Mouse (Mus musculus): ENCODE results near the gene 1700019N19Rik. TPM values are rescaled to one million over a fixed set of nuclear protein-coding genes. Genes with fewer than 3 reads are reported as not detected.

1700019N19Rik gene
- not detected for total RNA-seq (2018; cell fraction: chromatin; rRNA removed)
- not detected for total RNA-seq (2018; cell fraction: cytosol; rRNA removed)
- total RNA-seq (2018; cell fraction: nucleus; rRNA removed), result not detected
- not detected in 3 replicates for polyA plus RNA-seq (2018)

DNA sequence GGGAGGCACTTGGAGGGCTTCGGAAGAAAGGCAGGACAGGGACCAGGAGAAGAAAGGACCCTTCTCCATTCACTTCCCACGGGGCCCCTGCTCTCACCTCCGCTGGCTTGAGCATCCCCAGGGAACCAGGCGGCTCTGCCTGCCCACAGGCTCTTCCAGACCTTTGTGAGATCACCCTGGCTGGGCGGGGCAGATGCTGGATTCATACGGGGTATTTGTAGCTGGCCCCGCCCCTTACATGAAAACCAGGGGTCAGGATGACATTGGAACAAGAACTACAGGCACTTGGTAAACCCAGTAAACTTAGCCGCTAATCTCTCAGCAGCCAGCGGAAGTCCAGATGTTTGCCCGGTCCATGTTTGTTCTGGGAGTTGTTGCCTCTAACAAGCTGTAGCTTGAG, at the start of gene 1700019N19Rik:
TSS of gene 1700019N19Rik (minus strand) at position 178 of the 400 bp plus-strand sequence.
- Histone ChIP-seq H3K36me3 (ENCODE audit: inconsistent target) (no peaks in the 10 kb centered on the region), H3K27ac (no peak within 1 kb of the TSS), H3K4me3 (ENCODE audit: inconsistent target) (no peak within 1 kb of the TSS), H3K79me2 (ENCODE audit: inconsistent target) (no peaks in the 10 kb centered on the region)
- WGBS (ENCODE audit: missing documents), result 63% methylated on average over 10 of the region's 10 CpGs

DNA sequence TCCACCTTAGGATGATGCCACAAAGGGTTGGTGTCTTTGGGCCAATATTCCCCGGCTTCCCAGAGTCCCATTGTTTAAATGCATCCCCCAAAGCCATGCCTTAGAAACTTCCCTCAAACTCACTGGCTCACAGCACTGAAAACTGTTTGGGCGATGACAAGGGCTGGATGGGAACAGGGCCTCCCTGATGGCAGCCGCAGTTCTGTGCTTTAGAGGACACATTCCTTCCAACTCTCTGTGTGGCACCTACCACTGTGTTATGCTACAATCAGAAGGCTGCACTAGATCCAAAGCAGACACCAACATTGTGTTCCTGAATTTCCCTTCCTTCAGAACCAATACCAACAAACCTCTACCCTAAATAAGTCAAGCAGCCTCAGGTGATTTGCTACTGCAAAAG, 49.3 kb upstream of the 1700019N19Rik start:
- Histone ChIP-seq H3K4me3 (ENCODE audit: inconsistent target) (no peak overlapping the region), H3K79me2 (ENCODE audit: inconsistent target) (no peaks in the 10 kb centered on the region), H3K36me3 (ENCODE audit: inconsistent target) (no peaks in the 10 kb centered on the region), H3K27ac (no peak overlapping the region)
- WGBS (ENCODE audit: missing documents), result 91% methylated on average over 3 of the region's 3 CpGs

DNA sequence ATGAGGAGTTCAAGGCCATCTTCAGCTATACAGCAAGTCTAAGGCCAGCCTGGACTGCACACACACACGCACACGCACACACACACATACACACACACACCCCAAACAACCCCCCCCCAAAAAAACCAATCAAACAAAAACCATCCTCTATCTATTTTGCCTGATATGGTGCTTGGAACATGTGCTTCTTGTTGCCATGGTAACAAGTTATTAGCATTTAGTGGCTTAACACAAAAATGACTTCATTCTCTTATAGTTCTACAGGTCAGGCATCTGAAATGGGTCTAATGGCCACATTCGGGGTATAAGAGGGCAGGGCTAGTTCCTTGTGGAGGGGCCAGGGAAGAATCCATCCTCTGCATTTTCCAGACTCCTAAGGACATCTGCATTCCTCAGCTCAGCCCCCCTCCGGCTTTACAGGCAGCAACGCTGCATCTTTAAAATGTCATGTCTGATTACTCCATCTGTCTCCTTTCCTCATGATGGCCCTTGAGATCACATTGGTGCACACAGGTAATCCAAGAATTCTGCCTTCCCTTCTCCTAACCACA, 46.5 kb upstream of the 1700019N19Rik start:
- Histone ChIP-seq H3K79me2 (ENCODE audit: inconsistent target) (no peaks in the 10 kb centered on the region), H3K27ac (no peak overlapping the region), H3K36me3 (ENCODE audit: inconsistent target) (no peaks in the 10 kb centered on the region), H3K4me3 (ENCODE audit: inconsistent target) (no peak overlapping the region)
- 97% methylated on average over 5 of the region's 5 CpGs for WGBS (ENCODE audit: missing documents)

DNA sequence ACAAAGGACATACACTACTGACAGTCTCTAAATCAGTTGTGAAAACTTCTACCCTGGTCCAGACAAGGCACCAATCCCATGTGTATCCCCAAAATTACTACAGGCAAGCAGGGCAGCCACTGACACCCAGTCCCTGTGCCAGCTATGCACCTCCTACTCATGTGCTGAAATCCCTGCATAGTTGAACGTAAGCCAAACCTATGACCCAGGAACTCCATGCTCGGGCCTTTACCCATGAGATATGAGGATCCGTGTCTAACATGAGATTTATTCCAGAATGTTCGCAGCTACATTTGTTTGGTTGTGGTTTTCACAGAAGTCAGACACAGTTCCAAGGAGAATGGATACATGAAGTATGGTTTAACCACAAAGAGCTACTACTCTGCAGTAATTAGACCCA, 45.5 kb upstream of the 1700019N19Rik start:
- WGBS (ENCODE audit: missing documents), result 93% methylated on average over 4 of the region's 4 CpGs
- no peak overlapping the region for H3K4me3 ChIP-seq (ENCODE audit: inconsistent target)
- H3K36me3 ChIP-seq (ENCODE audit: inconsistent target), result no peaks in the 10 kb centered on the region
- no peak overlapping the region for H3K27ac ChIP-seq
- no peaks in the 10 kb centered on the region for H3K79me2 ChIP-seq (ENCODE audit: inconsistent target)

DNA sequence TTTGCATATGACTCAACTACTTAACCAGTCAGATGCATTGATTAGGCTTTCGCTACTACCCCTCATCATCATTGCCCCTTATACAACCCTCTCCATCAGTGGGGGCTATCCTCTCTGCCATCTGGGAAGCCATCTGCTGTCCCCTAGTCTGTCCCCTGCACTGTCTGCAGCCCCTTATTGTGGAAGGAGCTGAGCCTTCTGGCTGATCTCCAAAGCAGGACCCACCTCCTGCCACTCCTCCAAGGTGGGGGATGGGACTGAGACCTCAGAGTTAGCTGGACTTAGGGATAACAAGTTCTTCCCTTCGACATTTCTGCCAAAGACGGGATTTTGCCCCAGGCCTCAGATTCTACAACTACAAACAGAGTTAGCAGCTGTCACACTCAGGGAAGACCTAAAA, 45.1 kb upstream of the 1700019N19Rik start:
- Histone ChIP-seq H3K36me3 (ENCODE audit: inconsistent target) (no peaks in the 10 kb centered on the region), H3K4me3 (ENCODE audit: inconsistent target) (no peak overlapping the region), H3K27ac (no peak overlapping the region), H3K79me2 (ENCODE audit: inconsistent target) (no peaks in the 10 kb centered on the region)
- WGBS (ENCODE audit: missing documents), result 86% methylated on average over 3 of the region's 3 CpGs

DNA sequence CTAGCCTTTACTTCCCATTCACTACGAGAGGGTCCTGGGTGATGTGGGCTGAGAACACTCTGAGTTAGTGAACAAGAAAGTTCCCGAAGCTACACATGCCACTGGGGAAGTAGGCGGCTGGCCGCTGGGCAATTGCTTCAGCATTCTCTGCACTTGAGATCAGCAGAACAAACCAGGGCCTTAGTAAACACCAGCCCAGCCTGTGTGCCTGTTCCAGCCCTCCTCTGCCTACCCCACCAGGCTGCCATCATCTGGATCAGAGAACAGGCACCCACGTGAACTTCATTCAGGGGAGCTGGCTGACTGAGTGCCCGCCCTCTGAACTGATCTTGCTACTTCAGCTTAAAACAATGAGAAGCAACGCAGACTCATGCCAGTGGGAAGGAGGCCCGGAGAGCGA, 44.4 kb upstream of the 1700019N19Rik start:
- Histone ChIP-seq H3K4me3 (ENCODE audit: inconsistent target) (no peak overlapping the region), H3K27ac (no peak overlapping the region), H3K79me2 (ENCODE audit: inconsistent target) (no peaks in the 10 kb centered on the region), H3K36me3 (ENCODE audit: inconsistent target) (no peaks in the 10 kb centered on the region)
- 75% methylated on average over 9 of the region's 9 CpGs for WGBS (ENCODE audit: missing documents)

DNA sequence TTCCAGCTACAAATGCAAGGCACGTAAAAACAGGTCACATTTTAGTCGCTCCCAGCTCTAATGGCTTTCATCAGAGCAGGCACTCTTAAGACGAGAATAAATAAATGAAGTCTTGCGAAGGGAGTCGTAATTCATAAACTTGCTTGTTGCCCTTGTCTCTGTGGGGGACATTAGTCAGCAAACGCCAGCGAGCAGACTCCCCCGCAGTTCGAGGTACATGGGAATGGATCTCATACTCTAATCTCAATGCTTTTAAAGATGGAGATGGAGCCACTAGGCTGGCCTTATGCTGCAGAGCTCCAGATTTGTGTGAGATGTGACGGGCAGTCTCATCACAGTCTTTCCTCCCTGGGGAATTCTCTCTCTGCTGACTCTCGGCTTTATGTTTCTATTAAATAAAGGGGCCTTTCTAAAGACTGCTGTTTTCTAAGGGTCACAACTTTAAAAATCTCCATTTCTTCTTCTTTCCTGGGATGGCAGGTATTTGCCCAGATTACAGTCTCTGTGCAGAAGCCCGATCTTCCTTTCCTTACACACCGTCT, 39.4 kb upstream of the 1700019N19Rik start:
- Histone ChIP-seq H3K27ac (no peak overlapping the region), H3K36me3 (ENCODE audit: inconsistent target) (no peaks in the 10 kb centered on the region), H3K4me3 (ENCODE audit: inconsistent target) (no peak overlapping the region), H3K79me2 (ENCODE audit: inconsistent target) (no peaks in the 10 kb centered on the region)
- WGBS (ENCODE audit: missing documents), result 87% methylated on average over 13 of the region's 13 CpGs

DNA sequence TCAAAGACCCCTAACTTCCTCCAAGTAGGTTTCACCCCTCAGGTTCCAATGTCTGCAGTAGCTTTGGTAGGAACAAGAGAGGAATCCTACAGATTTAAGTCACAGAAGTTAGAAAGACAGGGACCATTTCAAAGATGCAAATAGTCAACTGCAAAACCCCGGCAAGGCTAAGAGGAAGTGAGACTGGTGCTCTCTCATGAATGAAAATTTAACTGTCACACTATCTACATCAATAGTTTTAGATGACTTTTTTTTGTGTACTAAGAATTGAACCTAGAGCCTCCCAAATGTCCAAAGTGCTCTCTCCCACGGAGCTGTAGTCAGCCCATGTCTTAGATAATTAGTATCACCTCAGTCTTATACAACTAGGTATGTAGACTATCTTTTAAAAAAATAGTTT, 38.7 kb upstream of the 1700019N19Rik start:
- H3K36me3 ChIP-seq (ENCODE audit: inconsistent target), result no peaks in the 10 kb centered on the region
- no peak overlapping the region for H3K4me3 ChIP-seq (ENCODE audit: inconsistent target)
- no peaks in the 10 kb centered on the region for H3K79me2 ChIP-seq (ENCODE audit: inconsistent target)
- H3K27ac ChIP-seq, result no peak overlapping the region
- WGBS (ENCODE audit: missing documents), result 22% methylated on average over 2 of the region's 2 CpGs

DNA sequence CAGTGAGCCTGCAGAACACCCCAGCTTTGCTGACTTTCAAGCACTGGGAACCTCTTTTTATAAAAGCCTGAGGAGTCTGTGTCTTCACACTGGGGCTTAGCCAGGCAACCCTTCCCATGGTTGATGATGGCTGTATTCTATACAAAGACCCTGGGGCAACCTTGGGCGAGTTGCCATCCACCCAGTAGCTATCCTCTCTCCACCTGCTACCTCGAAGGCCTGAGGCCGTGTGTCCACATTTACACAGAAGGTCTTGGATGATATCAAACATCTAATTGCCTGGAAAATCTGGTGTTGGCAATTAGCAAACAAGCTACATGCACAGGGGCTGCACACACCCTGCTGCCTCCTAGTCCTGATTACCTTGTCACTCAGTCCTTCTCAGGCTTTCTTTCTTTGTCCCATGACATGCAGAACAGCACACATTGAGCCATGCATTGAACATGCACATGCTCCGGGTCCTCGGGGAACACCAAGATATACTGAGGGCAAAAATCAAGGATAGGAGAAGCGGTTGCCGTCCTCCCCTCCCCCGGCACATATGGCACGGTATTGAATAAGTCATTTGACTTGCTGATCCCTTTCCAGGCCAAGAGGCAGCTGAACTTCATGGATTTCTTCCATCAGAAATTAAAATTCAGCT, 37.1 kb upstream of the 1700019N19Rik start:
- WGBS (ENCODE audit: missing documents), result 90% methylated on average over 9 of the region's 9 CpGs
- Histone ChIP-seq H3K4me3 (ENCODE audit: inconsistent target) (no peak overlapping the region), H3K79me2 (ENCODE audit: inconsistent target) (no peaks in the 10 kb centered on the region), H3K27ac (no peak overlapping the region), H3K36me3 (ENCODE audit: inconsistent target) (no peaks in the 10 kb centered on the region)

DNA sequence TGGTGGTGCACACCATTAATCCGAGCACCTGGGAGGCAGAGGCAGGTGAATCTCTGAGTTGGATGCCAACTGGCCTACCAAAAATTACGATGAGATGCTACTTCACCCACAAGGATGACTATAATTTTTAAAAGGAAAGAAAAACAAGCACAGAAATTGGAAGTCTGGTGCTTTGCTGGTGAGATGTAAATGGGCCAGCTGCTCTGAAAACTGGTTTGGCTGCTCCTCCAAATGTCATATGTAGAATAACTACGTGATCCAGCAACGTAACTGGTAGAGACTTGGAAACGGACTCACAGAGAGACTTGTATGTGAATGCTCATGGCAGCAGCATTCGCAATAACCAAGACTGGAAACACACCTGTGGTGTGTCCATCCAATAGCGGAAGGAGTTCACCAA, 35.9 kb upstream of the 1700019N19Rik start:
- H3K4me3 ChIP-seq (ENCODE audit: inconsistent target), result no peak overlapping the region

DNA sequence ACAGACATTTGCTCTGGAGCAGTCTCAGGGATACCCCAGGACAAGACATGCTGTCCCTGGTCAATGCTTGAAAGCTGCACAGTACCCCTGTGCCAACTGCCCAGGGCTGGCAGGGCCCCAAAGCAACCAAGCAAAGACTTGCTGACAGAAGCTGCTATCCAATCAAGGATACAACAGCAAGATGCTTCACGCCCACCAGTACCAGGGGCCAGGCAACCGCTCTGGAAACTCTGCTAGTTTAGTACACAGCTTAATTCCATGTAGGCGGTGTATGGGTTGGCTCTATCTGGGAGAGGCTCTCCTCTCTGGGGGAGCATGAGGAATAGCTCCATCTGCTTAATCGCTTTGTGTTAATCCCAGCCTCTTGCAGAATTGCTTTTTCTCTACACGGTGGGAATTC, 35.3 kb upstream of the 1700019N19Rik start:
- H3K27ac ChIP-seq, result no peak overlapping the region
- H3K79me2 ChIP-seq (ENCODE audit: inconsistent target), result no peaks in the 10 kb centered on the region
- H3K36me3 ChIP-seq (ENCODE audit: inconsistent target), result no peaks in the 10 kb centered on the region
- no peak overlapping the region for H3K4me3 ChIP-seq (ENCODE audit: inconsistent target)
- 91% methylated on average over 5 of the region's 5 CpGs for WGBS (ENCODE audit: missing documents)

More for the DNA sequence above, 35.9 kb upstream of the 1700019N19Rik start:
- Histone ChIP-seq H3K36me3 (ENCODE audit: inconsistent target) (no peaks in the 10 kb centered on the region), H3K27ac (no peak overlapping the region), H3K79me2 (ENCODE audit: inconsistent target) (no peaks in the 10 kb centered on the region)
- WGBS (ENCODE audit: missing documents), result 94% methylated on average over 7 of the region's 7 CpGs

DNA sequence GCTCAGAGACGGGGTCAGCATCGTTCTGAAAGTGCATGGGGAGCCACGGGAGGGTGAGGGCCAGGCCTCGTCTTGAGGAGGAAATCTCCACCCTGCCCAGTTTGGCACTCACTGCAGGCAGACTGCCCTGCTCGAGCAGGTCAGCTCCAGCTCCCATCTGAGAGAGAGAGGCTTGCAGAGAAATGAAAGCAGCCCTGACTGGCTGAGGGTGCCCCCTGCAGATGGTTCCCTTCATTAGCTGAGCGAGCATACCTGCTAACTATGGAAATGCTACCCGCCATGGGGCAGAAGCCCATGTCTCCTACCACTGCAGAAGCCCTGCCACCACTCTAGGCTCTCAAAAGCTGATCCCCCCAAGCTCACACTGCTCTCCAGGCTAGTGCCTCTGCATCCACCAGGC, 33.4 kb upstream of the 1700019N19Rik start:
- Histone ChIP-seq H3K79me2 (ENCODE audit: inconsistent target) (no peaks in the 10 kb centered on the region), H3K36me3 (ENCODE audit: inconsistent target) (no peaks in the 10 kb centered on the region), H3K27ac (no peak overlapping the region), H3K4me3 (ENCODE audit: inconsistent target) (no peak overlapping the region)
- 70% methylated on average over 7 of the region's 7 CpGs for WGBS (ENCODE audit: missing documents)

DNA sequence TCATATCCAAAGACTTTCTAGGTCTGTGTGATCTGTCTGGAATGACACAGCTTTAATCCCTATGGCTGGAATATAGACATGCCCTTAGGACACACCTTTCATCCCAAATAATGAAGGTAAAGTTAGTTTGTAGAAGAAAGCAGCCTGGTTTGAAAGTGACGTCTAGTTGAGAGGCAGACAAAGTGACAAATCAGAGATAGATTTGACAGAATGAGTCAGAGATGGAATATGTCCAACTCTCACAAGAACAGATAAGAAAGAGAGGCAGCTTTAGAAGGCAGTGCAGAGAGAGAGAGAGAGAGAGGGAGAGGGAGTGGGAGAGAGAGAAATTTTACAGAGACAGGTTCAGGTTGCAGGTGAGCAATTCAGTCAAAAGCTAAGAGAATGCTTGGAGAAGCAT, 30.1 kb upstream of the 1700019N19Rik start:
- H3K4me3 ChIP-seq (ENCODE audit: inconsistent target), result no peak overlapping the region
- H3K36me3 ChIP-seq (ENCODE audit: inconsistent target), result no peaks in the 10 kb centered on the region
- no peaks in the 10 kb centered on the region for H3K79me2 ChIP-seq (ENCODE audit: inconsistent target)
- no peak overlapping the region for H3K27ac ChIP-seq
- WGBS (ENCODE audit: missing documents), result 77% methylated on average over 1 of the region's 1 CpGs

DNA sequence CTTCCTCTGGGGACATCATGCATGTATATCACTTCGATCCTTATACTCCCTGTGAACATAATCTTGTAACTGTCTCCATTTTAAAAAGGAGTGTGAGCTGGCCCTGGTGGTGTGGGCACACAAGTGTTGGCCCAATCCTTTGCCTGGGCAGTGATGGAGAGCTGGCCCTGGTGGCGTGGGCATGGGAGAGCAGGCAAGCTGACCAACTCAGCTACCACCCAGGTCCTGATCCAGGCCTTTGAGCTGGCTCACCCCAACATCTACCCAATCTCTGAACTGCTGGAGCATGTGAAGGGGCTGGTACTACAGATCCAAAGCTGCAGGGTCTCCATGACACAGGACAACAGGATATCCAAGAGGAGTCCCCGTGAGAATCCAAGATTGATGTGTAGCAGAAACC, 29.0 kb upstream of the 1700019N19Rik start:
- Histone ChIP-seq H3K79me2 (ENCODE audit: inconsistent target) (no peaks in the 10 kb centered on the region), H3K4me3 (ENCODE audit: inconsistent target) (no peak overlapping the region), H3K36me3 (ENCODE audit: inconsistent target) (no peaks in the 10 kb centered on the region), H3K27ac (no peak overlapping the region)
- whole genome bisulfite sequencing (ENCODE audit: missing documents), result 90% methylated on average over 3 of the region's 3 CpGs

DNA sequence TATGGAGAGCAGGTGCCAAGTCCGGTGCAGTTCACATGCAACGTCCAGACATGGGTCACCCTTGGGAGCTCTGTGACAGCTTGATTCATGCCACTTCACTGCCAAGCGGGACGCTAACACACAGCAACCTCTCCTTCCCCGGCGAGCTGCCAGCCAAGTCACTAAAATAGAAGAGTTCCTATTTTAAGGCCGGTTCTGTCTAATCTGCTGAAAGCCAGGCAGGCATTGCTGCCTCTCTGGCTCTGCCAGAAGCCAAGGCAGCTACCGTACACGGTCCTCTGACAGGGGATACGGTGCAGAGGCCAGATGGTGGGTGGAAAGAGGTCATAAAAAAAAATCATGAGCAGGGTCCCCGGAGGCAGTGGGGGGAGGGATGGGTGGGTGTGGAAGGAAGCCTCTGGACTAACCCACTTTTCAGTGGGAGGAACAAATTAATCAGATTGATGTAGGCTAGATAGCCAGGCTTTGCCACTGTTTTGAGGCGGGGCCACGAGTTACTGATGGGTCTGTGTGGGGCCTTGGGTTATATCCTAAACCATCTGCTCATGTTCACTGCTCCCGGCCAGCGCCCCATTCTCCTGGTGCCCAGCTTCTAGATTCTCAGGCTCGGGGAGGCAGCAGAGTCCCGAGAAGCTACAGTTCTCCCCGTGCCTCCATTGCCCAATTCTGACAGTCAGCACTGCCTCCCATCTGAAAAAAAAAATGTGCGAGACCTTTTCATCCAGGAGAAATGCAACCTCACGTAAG, 28.4 kb upstream of the 1700019N19Rik start:
- no peak overlapping the region for H3K4me3 ChIP-seq (ENCODE audit: inconsistent target)
- no peaks in the 10 kb centered on the region for H3K79me2 ChIP-seq (ENCODE audit: inconsistent target)
- 35% methylated on average over 19 of the region's 20 CpGs for WGBS (ENCODE audit: missing documents)

More for the DNA sequence above, 28.4 kb upstream of the 1700019N19Rik start:
- Histone ChIP-seq H3K36me3 (ENCODE audit: inconsistent target) (no peaks in the 10 kb centered on the region), H3K27ac (no peak overlapping the region)

All from macrophage (primary cell).